Mouse (Mus musculus) bone marrow, adult 2 months (tissue): ENCODE data around the gene Tepp. TPM values are rescaled to one million over a fixed set of nuclear protein-coding genes. Genes with fewer than 3 reads are reported as not detected.
A peak's percentile ranks its signal among the peaks of the same experiment; 100 is the strongest.

Experiments used
- H3K27ac ChIP-seq: fragments of 200-500 bp; 2 replicates; pipeline ENCODE4 v1.5.1; 2012; ENCODE audit warnings: low read depth, mild to moderate bottlenecking, control low read depth, inconsistent platforms, low read length; ENCODE audit not compliant: control insufficient read depth, poor library complexity, insufficient read depth
- H3K4me1 ChIP-seq: fragments of 200-500 bp; 2 replicates; pipeline ENCODE4 v1.6.1; 2011; ENCODE audit warnings: low read length; ENCODE audit not compliant: control insufficient read depth, insufficient read depth
- H3K4me3 ChIP-seq: fragments of 200-500 bp; replicated peaks from 2 replicates; pipeline ENCODE3; 2011; ENCODE audit warnings: mild to moderate bottlenecking, low read depth, low read length, control low read depth; ENCODE audit not compliant: control insufficient read depth
- CTCF ChIP-seq: fragments of 200-500 bp; IDR thresholded peaks from 2 replicates; pipeline ENCODE4 v1.5.1; 2011; ENCODE audit warnings: low read length, control low read depth; ENCODE audit not compliant: control insufficient read depth, insufficient read depth
- POLR2A ChIP-seq: fragments of 200-500 bp; IDR thresholded peaks from 2 replicates; pipeline ENCODE4 v1.6.1; 2011; ENCODE audit warnings: low read depth, mild to moderate bottlenecking, control low read depth, low read length, borderline replicate concordance; ENCODE audit not compliant: control insufficient read depth
- WGBS: fragments of 180-500 bp; shearing (Covaris S2); methylation state at CpG from one replicate; pipeline ENCODE4 v1.1.7; 2018; 5-methylcytosine and 5-hydroxymethylcytosine counted together
- polyA plus RNA-seq: library from polyadenylated mRNA; stranded (reverse); fragments of >200 nt; gene quantifications from 2 replicates; pipeline ENCODE4 v1.2.4, GENCODE M21; 2011; ENCODE audit warnings: low replicate concordance; ENCODE audit not compliant: missing spikeins, insufficient read depth, insufficient read length

The Tepp gene
- polyA plus RNA-seq, 1 experiment = not detected

DNA sequence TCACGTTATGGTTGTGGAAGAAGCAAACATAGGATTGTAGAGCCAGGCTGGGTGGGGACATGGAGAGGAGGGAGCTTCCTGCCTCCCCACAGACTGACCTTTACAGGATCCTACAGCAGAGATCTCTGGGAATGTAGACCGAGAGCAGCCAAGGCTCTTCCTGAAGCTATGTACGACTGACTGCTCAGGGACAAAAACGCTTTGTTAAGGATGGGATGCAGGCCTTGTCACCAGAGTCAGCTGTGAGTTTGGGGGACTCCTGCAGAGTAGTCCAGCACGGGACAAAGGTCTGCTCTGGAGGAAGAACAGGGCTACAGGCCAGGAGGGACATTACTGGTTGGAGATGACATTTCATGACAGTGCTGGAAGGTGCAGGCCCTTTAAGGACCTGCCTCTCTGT, 14.3 kb downstream of the Tepp start:
- WGBS = 82% methylated on average over 5 of the region's 5 CpGs
- TF ChIP-seq CTCF (no peak), POLR2A (no peak)
- no peaks in the 10 kb centered on the region for H3K4me1 ChIP-seq

GRCm38 (mm10) chr8:95326822-95327221, 16.5 kb downstream of the Tepp start:
- Histone ChIP-seq H3K4me3 (no peak overlapping the region), H3K27ac (no peak overlapping the region), H3K4me1 (no peaks in the 10 kb centered on the region; the same call in 1 of the 2 replicates)
- TF ChIP-seq POLR2A = no peak
- no peak for TF ChIP-seq CTCF
- WGBS = 85% methylated on average over 5 of the region's 5 CpGs

More for the DNA sequence above, 14.3 kb downstream of the Tepp start:
- Histone ChIP-seq H3K4me3 (no peak overlapping the region), H3K27ac (no peak overlapping the region)

DNA sequence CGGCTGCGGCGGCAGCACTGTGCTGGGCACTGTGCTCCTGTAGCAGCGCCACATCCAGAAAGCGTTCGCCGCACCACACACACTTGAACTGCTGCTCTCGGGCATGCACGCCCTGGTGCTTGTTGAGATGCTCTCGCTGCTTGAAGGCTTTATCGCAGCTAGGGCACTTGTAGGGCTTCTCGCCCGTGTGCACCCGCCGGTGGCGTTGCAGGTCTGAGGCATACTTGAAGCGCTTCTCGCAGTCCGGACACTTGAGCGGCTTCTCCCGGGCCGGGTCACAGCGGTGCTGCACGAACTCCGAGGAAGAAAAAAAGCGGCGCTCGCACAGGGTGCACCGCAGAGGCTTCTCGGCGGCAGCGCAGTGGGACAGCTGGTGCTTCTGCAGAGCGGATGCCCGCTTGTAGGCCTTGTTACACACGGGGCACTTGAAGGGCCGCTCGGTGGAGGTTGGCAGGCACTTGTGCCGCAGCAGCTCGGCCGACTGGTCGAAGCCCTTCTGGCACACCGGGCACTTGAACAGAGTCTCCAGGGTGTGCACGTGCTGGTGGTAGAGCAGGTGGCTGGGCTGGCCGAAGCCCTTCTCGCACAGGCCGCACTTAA, 17.6 kb downstream of the Tepp start:
- 93% methylated on average over 46 of the region's 46 CpGs for WGBS
- Histone ChIP-seq H3K27ac (no peak overlapping the region), H3K4me3 (no peak overlapping the region), H3K4me1 (no peaks in the 10 kb centered on the region; the same call in 1 of the 2 replicates)
- TF ChIP-seq POLR2A (no peak), CTCF (no peak)

DNA sequence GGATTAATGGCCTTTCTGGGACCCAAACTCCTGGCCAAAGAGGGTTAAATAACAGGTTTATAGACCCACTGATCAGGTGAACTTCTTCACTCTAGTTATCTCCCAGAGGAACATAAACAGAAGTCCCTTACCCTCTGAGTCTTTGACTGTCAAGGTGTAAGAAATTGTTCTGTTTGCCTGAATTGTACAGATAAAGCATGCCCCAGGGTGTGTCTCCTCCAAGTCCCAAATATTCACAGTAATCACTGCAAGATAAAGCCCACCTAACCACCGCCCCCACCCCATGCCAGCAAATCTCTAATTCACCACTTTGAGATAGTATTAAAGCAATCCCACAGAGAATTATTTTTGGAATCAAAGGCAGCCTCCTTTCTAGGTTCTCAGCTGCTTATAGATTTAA, 20.0 kb downstream of the Tepp start:
- H3K4me3 ChIP-seq = no peak overlapping the region
- WGBS = 72% methylated on average over 1 of the region's 1 CpGs
- H3K4me1 ChIP-seq = no peaks in the 10 kb centered on the region; the same call in 1 of the 2 replicates
- TF ChIP-seq POLR2A (no peak), CTCF (no peak)
- no peak overlapping the region for H3K27ac ChIP-seq

DNA sequence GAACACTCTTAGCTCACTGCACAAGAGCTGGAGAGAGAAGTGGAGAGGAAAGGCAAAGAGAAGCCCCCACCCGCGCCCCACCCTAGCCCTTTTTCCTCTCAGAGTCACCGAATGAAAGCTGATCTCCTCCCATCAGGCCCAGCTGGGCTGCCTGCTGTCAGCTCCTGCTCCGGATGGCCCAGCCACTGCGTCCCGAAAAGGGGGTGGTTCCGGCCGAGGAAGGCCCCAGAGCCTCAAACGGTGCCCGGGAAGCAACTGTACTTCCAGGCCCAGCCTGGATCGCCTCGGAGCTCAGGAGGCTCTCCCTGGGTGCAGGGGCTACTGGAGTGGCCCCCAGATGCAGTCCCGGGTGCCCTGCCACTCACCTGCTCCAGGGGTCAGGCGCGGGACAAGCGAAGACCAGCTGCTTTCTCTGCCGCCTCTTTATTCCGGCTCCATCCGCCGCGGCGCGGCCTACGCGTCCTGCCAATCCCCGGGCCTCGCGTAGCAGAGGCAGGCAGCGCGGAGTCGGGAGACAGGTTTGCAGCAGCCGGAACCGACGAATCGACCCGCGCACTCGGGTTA, 20.9 kb downstream of the Tepp start:
- Histone ChIP-seq H3K27ac (peak overlapping the region; percentile 100), H3K4me3 (peak overlapping the region; percentile 99), H3K4me1 (no peaks in the 10 kb centered on the region; the same call in 1 of the 2 replicates)
- under 1% methylated on average over 38 of the region's 38 CpGs for WGBS
- TF ChIP-seq POLR2A (no peak), CTCF (no peak)

GRCm38 (mm10) chr8:95331720-95332436, 21.5 kb downstream of the Tepp start, which contains the start of the genes Zfp319 and Usb1:
Gene Zfp319, minus strand, starts transcription at chr8:95331950.
Gene Usb1, plus strand, starts transcription at chr8:95332284.
- 2% methylated on average over 80 of the region's 80 CpGs for WGBS
- no peaks in the 10 kb centered on the region; the same call in 1 of the 2 replicates for H3K4me1 ChIP-seq
- H3K27ac ChIP-seq = peak within 1 kb of the TSS; percentile 100
- TF ChIP-seq CTCF (peak; percentile 51; the same call in 1 of the 2 replicates), POLR2A (peak; percentile 71; the same call in 1 of the 2 replicates)
- peak within 1 kb of the TSS; percentile 99 for H3K4me3 ChIP-seq

- TF ChIP-seq POLR2A (no peak), CTCF (no peak)
- H3K4me3 ChIP-seq = peak overlapping the region; percentile 96
- no peaks in the 10 kb centered on the region; the same call in 1 of the 2 replicates for H3K4me1 ChIP-seq
- peak overlapping the region; percentile 100 for H3K27ac ChIP-seq
- WGBS = 13% methylated on average over 21 of the region's 21 CpGs
Measured at GRCm38 (mm10) chr8:95332437-95333199, 22.3 kb downstream of the Tepp start.

DNA sequence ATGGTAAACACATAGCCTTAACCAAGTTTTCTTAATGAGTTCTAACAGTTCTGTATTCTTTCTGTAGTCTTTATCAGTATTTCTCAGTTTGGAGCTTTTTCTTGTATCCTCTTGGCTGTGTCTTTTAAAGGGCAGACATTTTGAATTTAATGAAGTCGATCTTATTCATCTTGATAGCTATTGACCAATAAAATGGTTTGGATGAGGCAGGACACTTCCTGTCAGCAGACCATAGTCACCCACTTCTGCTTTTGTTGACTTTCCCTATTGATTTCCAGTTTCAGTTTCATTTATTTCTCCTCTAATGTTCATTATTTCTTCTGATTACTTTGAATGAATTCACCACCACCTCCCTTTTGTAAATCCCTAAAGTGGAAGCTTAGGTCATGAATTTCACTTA, 25.3 kb downstream of the Tepp start:
- no peaks in the 10 kb centered on the region; the same call in 1 of the 2 replicates for H3K4me1 ChIP-seq
- TF ChIP-seq CTCF (no peak), POLR2A (no peak)
- no peak overlapping the region for H3K27ac ChIP-seq
- H3K4me3 ChIP-seq = no peak overlapping the region
- WGBS = 13% methylated on average over 1 of the region's 1 CpGs
